Mouse (Mus musculus) lung, postnatal 0 days (tissue): ENCODE data around the gene Ccdc38. TPM values are rescaled to one million over a fixed set of nuclear protein-coding genes. Genes with fewer than 3 reads are reported as not detected.

Source experiments
- ATAC-seq: fragments of 200-750 bp; cut with Nextera tagmentation; 2 replicates; pipeline ENCODE4 v1.8.0; 2017; ENCODE audit warnings: moderate library complexity
- DNase-seq: peaks from one replicate; pipeline ENCODE4 v3.0.0-alpha.2; 2016; ENCODE audit warnings: low spot score
- H3K27ac ChIP-seq: fragments of 300-500 bp; sonication (generic); 2 replicates; pipeline ENCODE4 v1.5.1; 2014; ENCODE audit warnings: antibody characterized with exemption, mild to moderate bottlenecking, low read length, mixed read lengths
- H3K27me3 ChIP-seq: fragments of 300-500 bp; sonication (generic); replicated peaks from 2 replicates; pipeline ENCODE4 v1.6.1; 2014; ENCODE audit warnings: low read length, mixed read lengths; ENCODE audit not compliant: insufficient read depth
- H3K36me3 ChIP-seq: fragments of 300-500 bp; sonication (generic); 2 replicates; pipeline ENCODE4 v1.6.1; 2014; ENCODE audit warnings: low read length, mixed read lengths; ENCODE audit not compliant: insufficient read depth
- H3K4me1 ChIP-seq: fragments of 300-500 bp; sonication (generic); 2 replicates; pipeline ENCODE4 v1.6.1; 2014; ENCODE audit warnings: antibody characterized with exemption, low read depth, low read length, mixed read lengths; ENCODE audit not compliant: insufficient read depth
- H3K4me2 ChIP-seq: fragments of 300-500 bp; sonication (generic); replicated peaks from 2 replicates; pipeline ENCODE4 v1.6.1; 2014; ENCODE audit warnings: low read depth, mild to moderate bottlenecking, low read length, moderate library complexity, mixed read lengths
- H3K4me3 ChIP-seq: fragments of 300-500 bp; sonication (generic); 2 replicates; pipeline ENCODE4 v1.5.1; 2014; ENCODE audit warnings: low read depth, low read length
- H3K9ac ChIP-seq: fragments of 300-500 bp; sonication (generic); replicated peaks from 2 replicates; pipeline ENCODE4 v1.6.1; 2014; ENCODE audit warnings: low read depth, mild to moderate bottlenecking
- H3K9me3 ChIP-seq: fragments of 300-500 bp; sonication (generic); 2 replicates; pipeline ENCODE4 v1.6.1; 2016; ENCODE audit warnings: low read length, mixed read lengths
- CTCF ChIP-seq: IDR thresholded peaks from 2 replicates; pipeline ENCODE4 v1.5.1; 2016; ENCODE audit warnings: antibody characterized with exemption, mild to moderate bottlenecking
- EP300 ChIP-seq: IDR thresholded peaks from 2 replicates; pipeline ENCODE4 v1.6.1; 2016; ENCODE audit warnings: antibody characterized with exemption, mild to moderate bottlenecking, control low read depth
- WGBS: fragments of 180-500 bp; shearing (Covaris S2); extraction: QIAGEN DNeasy Blood & Tissue Kit; methylation state at CpG from one replicate; pipeline ENCODE4 v1.1.7; 2014; 5-methylcytosine and 5-hydroxymethylcytosine counted together
- polyA plus RNA-seq: library from polyadenylated mRNA; unstranded; fragments of >200 nt; fragmentation: Nextera tagmentation; extraction: Ambion mirVana; gene quantifications from 2 replicates; pipeline ENCODE4 v1.2.1, GENCODE M21; 2015

Ccdc38 gene
- polyA plus RNA-seq, 1 experiment from 2014 or later = 0.13 TPM

DNA sequence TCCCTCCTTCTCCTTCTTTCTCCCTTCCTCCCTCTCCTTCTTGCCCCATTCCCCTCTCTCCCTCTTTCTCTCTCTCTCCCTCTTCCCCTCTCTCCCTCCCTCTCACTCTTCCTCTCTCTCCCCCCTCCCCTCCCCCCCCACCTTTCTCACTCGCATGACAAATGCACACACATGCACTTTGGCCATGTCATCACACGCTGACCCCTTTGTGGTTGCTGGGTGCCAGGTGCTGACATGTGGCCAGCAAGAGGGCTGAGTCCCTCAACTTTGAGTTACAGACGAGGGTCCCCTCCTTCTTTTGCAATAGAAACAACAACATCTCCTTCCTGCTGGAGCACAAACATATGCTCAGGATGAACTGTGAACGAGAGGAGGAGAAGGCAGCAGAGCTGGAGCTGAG is 34.5 kb downstream of the Ccdc38 start:
- H3K9me3 ChIP-seq = no peaks in the 10 kb centered on the region
- no peak overlapping the region for H3K9ac ChIP-seq
- no peaks in the 10 kb centered on the region for H3K4me1 ChIP-seq
- no peak overlapping the region for H3K27ac ChIP-seq
- 41% methylated on average over 4 of the region's 4 CpGs for whole genome bisulfite sequencing
- no peaks in the 10 kb centered on the region for H3K36me3 ChIP-seq
- H3K4me2 ChIP-seq = no peak overlapping the region
- no peak for ATAC-seq
- TF ChIP-seq EP300 (no peak), CTCF (no peak)
- DNase-seq = no peak
- no peak overlapping the region for H3K4me3 ChIP-seq
- H3K27me3 ChIP-seq = no peaks in the 10 kb centered on the region

DNA sequence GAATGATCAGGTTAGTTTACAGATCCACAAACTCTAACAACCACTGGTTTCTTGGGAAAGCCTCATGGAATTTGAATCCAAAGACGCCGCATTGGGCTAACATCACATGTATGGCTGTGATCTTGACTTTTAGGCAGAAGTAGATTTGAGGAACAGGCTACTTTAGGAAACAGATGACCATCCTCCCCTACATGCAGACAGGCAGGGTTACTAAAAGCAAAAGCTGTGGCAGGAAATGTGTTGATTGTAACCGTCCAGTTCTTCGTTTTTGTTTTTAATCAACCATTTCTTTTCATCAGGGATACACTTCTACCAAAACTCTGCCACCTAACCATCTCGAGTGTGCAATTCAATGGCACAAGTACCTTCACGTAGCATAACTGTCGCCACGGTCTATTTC is 35.5 kb downstream of the Ccdc38 start:
- Histone ChIP-seq H3K9ac (no peak overlapping the region), H3K9me3 (no peaks in the 10 kb centered on the region), H3K4me2 (no peak overlapping the region), H3K36me3 (no peaks in the 10 kb centered on the region), H3K4me3 (no peak overlapping the region), H3K4me1 (no peaks in the 10 kb centered on the region), H3K27ac (no peak overlapping the region), H3K27me3 (no peaks in the 10 kb centered on the region)
- TF ChIP-seq CTCF (no peak), EP300 (no peak)
- ATAC-seq = no peak
- DNase-seq = no peak
- 87% methylated on average over 8 of the region's 8 CpGs for WGBS

DNA sequence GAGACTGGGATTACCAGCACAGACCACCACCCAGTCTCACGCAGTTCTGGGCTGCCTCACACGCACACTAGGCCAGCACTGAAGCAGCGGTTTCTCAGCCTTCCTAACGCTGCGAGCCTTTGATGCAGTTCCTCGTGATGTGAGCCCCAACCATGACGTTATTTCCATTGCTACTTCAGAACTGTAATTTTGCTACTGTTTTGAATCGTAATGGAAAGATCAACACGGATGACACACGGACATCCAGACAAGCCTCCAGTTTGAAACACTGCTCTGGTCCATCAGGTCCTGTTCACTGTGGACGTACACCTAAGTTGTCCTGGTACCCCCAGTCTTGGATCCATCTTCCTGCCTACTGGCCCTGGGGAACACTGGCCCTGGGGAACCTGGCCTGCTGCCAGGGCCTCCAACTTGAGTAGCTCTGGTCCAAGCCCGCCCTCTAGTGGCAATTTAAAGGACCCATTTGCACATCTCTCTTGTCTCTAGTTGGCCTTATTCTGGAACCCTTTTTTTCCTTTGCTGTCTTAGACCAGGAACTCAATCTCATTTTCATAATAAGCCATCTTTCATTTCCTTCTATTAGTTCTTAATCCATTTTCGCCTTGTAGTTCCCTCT is 36.9 kb downstream of the Ccdc38 start:
- H3K9me3 ChIP-seq = no peaks in the 10 kb centered on the region
- peak; percentile 86 for TF ChIP-seq CTCF
- no peak for TF ChIP-seq EP300
- no peak overlapping the region for H3K4me3 ChIP-seq
- no peaks in the 10 kb centered on the region for H3K4me1 ChIP-seq
- ATAC-seq = peak; percentile 28; the same call in 1 of the 2 replicates
- H3K27ac ChIP-seq = no peak overlapping the region
- H3K27me3 ChIP-seq = no peaks in the 10 kb centered on the region
- peak; percentile 89 for DNase-seq
- no peaks in the 10 kb centered on the region for H3K36me3 ChIP-seq
- H3K4me2 ChIP-seq = no peak overlapping the region
- H3K9ac ChIP-seq = no peak overlapping the region
- 62% methylated on average over 13 of the region's 13 CpGs for WGBS

DNA sequence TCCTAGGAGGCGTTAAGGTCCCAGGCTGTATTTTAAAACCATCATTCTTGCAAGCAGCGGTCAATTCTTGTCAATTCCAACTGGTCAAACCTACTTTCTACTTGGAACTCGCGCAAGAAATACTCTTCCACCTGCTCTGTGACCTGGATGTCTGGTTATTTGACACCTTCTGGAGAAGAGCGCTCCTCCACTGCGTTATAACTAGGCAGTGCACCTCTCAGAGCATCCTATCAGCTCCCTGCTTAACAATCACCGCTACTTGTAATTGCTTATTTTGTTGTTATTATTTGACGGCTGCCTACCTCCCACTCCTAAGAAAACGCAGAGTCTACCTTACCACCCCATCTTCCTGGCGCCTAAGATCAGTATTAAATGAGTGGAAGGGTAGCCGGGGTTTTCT is 48.4 kb downstream of the Ccdc38 start:
- Histone ChIP-seq H3K36me3 (no peaks in the 10 kb centered on the region), H3K4me2 (peak overlapping the region; percentile 78), H3K27ac (peak overlapping the region; percentile 66), H3K9ac (peak overlapping the region; percentile 60), H3K27me3 (no peaks in the 10 kb centered on the region), H3K4me3 (peak overlapping the region; percentile 72), H3K9me3 (no peaks in the 10 kb centered on the region), H3K4me1 (peaks cover 10% of the 10 kb centered on the region; the same call in 1 of the 2 replicates)
- DNase-seq (peak; percentile 14), ATAC-seq (no peak)
- TF ChIP-seq EP300 (no peak), CTCF (no peak)
- WGBS = 1% methylated on average over 11 of the region's 11 CpGs

DNA sequence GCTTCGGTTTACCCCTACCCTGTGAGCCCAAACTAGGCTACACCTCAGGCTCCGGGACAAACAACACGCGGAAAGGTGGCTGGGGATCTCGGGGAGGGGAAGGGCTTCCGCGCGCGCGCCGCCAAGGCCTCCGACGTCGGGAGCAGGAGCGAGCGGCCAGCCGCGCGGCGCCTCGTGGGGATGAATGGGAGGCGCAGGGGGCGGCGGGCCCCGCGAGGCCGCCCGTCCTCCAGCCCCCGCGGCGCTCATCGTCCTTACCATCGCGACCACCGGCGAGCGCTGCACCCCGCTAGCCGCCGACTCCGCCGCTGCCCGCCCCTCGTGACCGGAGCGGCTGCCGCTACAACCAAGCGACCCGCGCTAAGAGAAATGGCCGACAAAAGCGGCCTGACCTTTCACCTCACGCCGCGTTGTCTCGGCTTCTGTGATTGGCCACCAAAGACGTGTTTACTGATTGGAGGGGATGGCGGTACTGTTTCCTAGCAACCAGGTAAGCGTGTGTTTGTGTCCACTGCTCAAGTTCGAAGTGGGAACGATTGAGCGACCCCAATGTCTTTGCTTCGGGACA is 48.9 kb downstream of the Ccdc38 start, which contains the start of gene Snrpf:
Gene Snrpf, minus strand, starts transcription at position 426 of the 568 bp plus-strand sequence.
- Histone ChIP-seq H3K9ac (peak within 1 kb of the TSS; percentile 60), H3K36me3 (no peaks in the 10 kb centered on the region), H3K4me3 (peak within 1 kb of the TSS; percentile 72), H3K9me3 (no peaks in the 10 kb centered on the region), H3K27ac (peak within 1 kb of the TSS; percentile 66), H3K4me2 (peak within 1 kb of the TSS; percentile 78), H3K4me1 (peaks cover 13% of the 10 kb centered on the region; the same call in 1 of the 2 replicates), H3K27me3 (no peaks in the 10 kb centered on the region)
- no peak for TF ChIP-seq EP300
- TF ChIP-seq CTCF = no peak; the same call in 1 of the 2 replicates
- under 1% methylated on average over 45 of the region's 63 CpGs for WGBS
- DNase-seq (peak; percentile 94), ATAC-seq (peak; percentile 96)

DNA sequence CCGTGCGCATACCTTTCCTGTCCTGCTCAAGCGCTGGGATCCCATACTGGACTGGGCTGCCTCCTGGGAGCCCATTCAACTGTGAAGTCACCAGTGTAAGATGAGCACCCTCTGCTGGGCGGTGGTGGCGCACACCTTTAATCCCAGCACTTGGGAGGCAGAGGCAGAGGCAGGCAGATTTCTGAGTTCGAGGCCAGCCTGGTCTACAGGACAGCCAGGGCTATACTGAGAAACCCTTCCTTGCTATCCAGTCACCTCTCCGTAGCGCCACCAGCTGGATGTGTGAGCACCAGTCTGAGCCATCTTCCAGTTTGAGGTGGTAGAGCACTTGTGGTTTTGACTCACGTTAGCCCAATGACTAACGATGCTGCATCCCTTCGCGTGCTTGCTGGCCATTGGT is 52.0 kb downstream of the Ccdc38 start:
- Histone ChIP-seq H3K4me3 (no peak overlapping the region), H3K36me3 (no peaks in the 10 kb centered on the region), H3K9me3 (no peaks in the 10 kb centered on the region), H3K9ac (no peak overlapping the region), H3K4me1 (peaks cover 13% of the 10 kb centered on the region; the same call in 1 of the 2 replicates), H3K27ac (no peak overlapping the region), H3K27me3 (no peaks in the 10 kb centered on the region), H3K4me2 (no peak overlapping the region)
- TF ChIP-seq CTCF = peak; percentile 53
- TF ChIP-seq EP300 = no peak
- WGBS = 53% methylated on average over 12 of the region's 12 CpGs
- ATAC-seq = no peak
- DNase-seq = no peak
